Mouse (Mus musculus): Measurements from ENCODE around the gene Ocln.
A peak's percentile ranks its signal among the peaks of the same experiment; 100 is the strongest.
"Not testable (repeated sequence)": the region's sequence is repeated elsewhere in the genome, so short reads cannot be mapped to it uniquely, and the experiment has no call there.

Gene Ocln

GRCm38 (mm10) chr13:100544220-100544662, 8.3 kb downstream of the Ocln start:
- DNase-seq (ENCODE audit: low spot score) = peak; percentile 29

GRCm38 (mm10) chr13:100543011-100543767, 9.3 kb downstream of the Ocln start:
- peak; percentile 51 for DNase-seq (ENCODE audit: low spot score)

- no peak for DNase-seq (ENCODE audit: low spot score)
Observed at GRCm38 (mm10) chr13:100536149-100536548, 16.4 kb downstream of the Ocln start.

- peak; percentile 81 for DNase-seq (ENCODE audit: low spot score)
Observed at GRCm38 (mm10) chr13:100532788-100533365, 19.6 kb downstream of the Ocln start.

GRCm38 (mm10) chr13:100526649-100527038, 25.9 kb downstream of the Ocln start:
- peak; percentile 58 for DNase-seq (ENCODE audit: low spot score)

GRCm38 (mm10) chr13:100525935-100526648, 26.4 kb downstream of the Ocln start:
- peak; percentile 40 for DNase-seq (ENCODE audit: low spot score)

GRCm38 (mm10) chr13:100524896-100525295, 27.6 kb downstream of the Ocln start:
- no peak for DNase-seq (ENCODE audit: low spot score)

- no peak for DNase-seq (ENCODE audit: low spot score)
Observed at GRCm38 (mm10) chr13:100523698-100524097, 28.8 kb downstream of the Ocln start.

GRCm38 (mm10) chr13:100521724-100522591, 30.6 kb downstream of the Ocln start:
- DNase-seq (ENCODE audit: low spot score) = no peak

GRCm38 (mm10) chr13:100519162-100519561, 33.4 kb downstream of the Ocln start:
- DNase-seq (ENCODE audit: low spot score) = no peak

- no peak for DNase-seq (ENCODE audit: low spot score)
Observed at GRCm38 (mm10) chr13:100518191-100518590, 34.3 kb downstream of the Ocln start.

GRCm38 (mm10) chr13:100517652-100518153, 34.8 kb downstream of the Ocln start:
- no peak for DNase-seq (ENCODE audit: low spot score)

GRCm38 (mm10) chr13:100516213-100517105, 36.1 kb downstream of the Ocln start:
- DNase-seq (ENCODE audit: low spot score) = peak; percentile 24

GRCm38 (mm10) chr13:100512792-100513191, 39.7 kb downstream of the Ocln start:
- DNase-seq (ENCODE audit: low spot score) = no peak

- DNase-seq (ENCODE audit: low spot score) = no peak
Observed at GRCm38 (mm10) chr13:100511860-100512364, 40.6 kb downstream of the Ocln start.

- DNase-seq (ENCODE audit: low spot score) = no peak
Observed at GRCm38 (mm10) chr13:100511146-100511859, 41.2 kb downstream of the Ocln start.

GRCm38 (mm10) chr13:100499625-100500024, 52.9 kb downstream of the Ocln start:
- not testable (repeated sequence) for DNase-seq (ENCODE audit: low spot score)

GRCm38 (mm10) chr13:100495337-100495736, 57.2 kb downstream of the Ocln start:
- no peak for DNase-seq (ENCODE audit: low spot score)

GRCm38 (mm10) chr13:100494370-100494769, 58.1 kb downstream of the Ocln start:
- DNase-seq (ENCODE audit: low spot score) = not testable (repeated sequence)

- DNase-seq (ENCODE audit: low spot score) = peak; percentile 42
Observed at GRCm38 (mm10) chr13:100493313-100493712, 59.2 kb downstream of the Ocln start.
